Mouse (Mus musculus): ENCODE results near the gene Tent5b. TPM values are rescaled to one million over a fixed set of nuclear protein-coding genes. Genes with fewer than 3 reads are reported as not detected.

Tent5b gene
- total and polyA plus RNA-seq, 3 experiments, result not detected

- TF ChIP-seq POLR2AphosphoS5 (IDR thresholded peaks at IDR 0.05; ENCODE audit: insufficient replicate concordance, low read depth, low read length) (no peak), CTCF (IDR thresholded peaks at IDR 0.05; ENCODE audit: low read depth, low read length) (no peak)
- no peaks in the 10 kb centered on the region for H3K36me3 ChIP-seq (replicated peaks)
- no peak overlapping the region for H3K4me3 ChIP-seq (ENCODE audit: low read depth, low read length)
- peaks cover 34% of the 10 kb centered on the region for H3K27me3 ChIP-seq (ENCODE audit: insufficient read depth, low read length)
- peaks cover 8% of the 10 kb centered on the region; the same call in 1 of the 2 replicates for H3K4me1 ChIP-seq (ENCODE audit: insufficient read depth, low read depth, low read length)
- H3K9me3 ChIP-seq (replicated peaks), result no peaks in the 10 kb centered on the region
- ATAC-seq (ENCODE audit: extremely low read depth, insufficient number of reproducible peaks, low FRiP score, poor library complexity, severe bottlenecking), result no peak
- DNase-seq (ENCODE audit: low spot score), result no peak
Measured at GRCm38 (mm10) chr4:133448708-133449388, 31.1 kb upstream of the Tent5b start.

GRCm38 (mm10) chr4:133449726-133450125, 30.2 kb upstream of the Tent5b start:
- TF ChIP-seq GATA2 (IDR thresholded peaks at IDR 0.05; ENCODE audit: borderline replicate concordance, low read depth, low read length) (no peak), CTCF (IDR thresholded peaks at IDR 0.05; ENCODE audit: low read depth, low read length) (peak; percentile 26; the same call in 1 of the 2 replicates), TAL1 (conservative IDR thresholded peaks at IDR 0.05; ENCODE audit: low read depth, low read length) (no peak), GATA1 (IDR thresholded peaks at IDR 0.05; ENCODE audit: borderline replicate concordance, low read length) (no peak)
- peaks cover 8% of the 10 kb centered on the region; the same call in 1 of the 2 replicates for H3K4me1 ChIP-seq (ENCODE audit: insufficient read depth, low read depth, low read length)
- H3K27me3 ChIP-seq (ENCODE audit: insufficient read depth, low read length), result peaks cover 33% of the 10 kb centered on the region
- H3K9me3 ChIP-seq (replicated peaks), result no peaks in the 10 kb centered on the region
- DNase-seq (ENCODE audit: low spot score) (no peak), ATAC-seq (ENCODE audit: extremely low read depth, insufficient number of reproducible peaks, low FRiP score, poor library complexity, severe bottlenecking) (no peak)
- H3K4me3 ChIP-seq (ENCODE audit: low read depth, low read length), result no peak overlapping the region
- H3K36me3 ChIP-seq (replicated peaks), result no peaks in the 10 kb centered on the region

GRCm38 (mm10) chr4:133451536-133451935, 28.4 kb upstream of the Tent5b start:
- H3K27me3 ChIP-seq (ENCODE audit: insufficient read depth, low read length), result peaks cover 37% of the 10 kb centered on the region

GRCm38 (mm10) chr4:133452433-133452832, 27.5 kb upstream of the Tent5b start:
- Histone ChIP-seq H3K4me1 (ENCODE audit: insufficient read depth, low read depth, low read length) (0 out of 2 replicates have a peak, but pooled peaks cover 6% of the 10 kb centered on the region), H3K36me3 (replicated peaks) (no peaks in the 10 kb centered on the region), H3K9me3 (replicated peaks) (no peaks in the 10 kb centered on the region), H3K27me3 (ENCODE audit: insufficient read depth, low read length) (peaks cover 36% of the 10 kb centered on the region), H3K4me3 (ENCODE audit: low read depth, low read length) (no peak overlapping the region)
- ATAC-seq (ENCODE audit: extremely low read depth, insufficient number of reproducible peaks, low FRiP score, poor library complexity, severe bottlenecking) (no peak), DNase-seq (ENCODE audit: low spot score) (no peak)
- TF ChIP-seq GATA2 (IDR thresholded peaks at IDR 0.05; ENCODE audit: borderline replicate concordance, low read depth, low read length) (no peak), POLR2AphosphoS5 (IDR thresholded peaks at IDR 0.05; ENCODE audit: insufficient replicate concordance, low read depth, low read length) (no peak), TAL1 (conservative IDR thresholded peaks at IDR 0.05; ENCODE audit: low read depth, low read length) (no peak), CTCF (IDR thresholded peaks at IDR 0.05; ENCODE audit: low read depth, low read length) (no peak), GATA1 (IDR thresholded peaks at IDR 0.05; ENCODE audit: borderline replicate concordance, low read length) (no peak)

More at GRCm38 (mm10) chr4:133451536-133451935, 28.4 kb upstream of the Tent5b start:
- no peaks in the 10 kb centered on the region for H3K9me3 ChIP-seq (replicated peaks)
- peak; percentile 31 for DNase-seq (ENCODE audit: low spot score)
- no peak for ATAC-seq (ENCODE audit: extremely low read depth, insufficient number of reproducible peaks, low FRiP score, poor library complexity, severe bottlenecking)
- peak; percentile 88 for TF ChIP-seq CTCF (IDR thresholded peaks at IDR 0.05; ENCODE audit: low read depth, low read length)
- no peak for TF ChIP-seq GATA1 (IDR thresholded peaks at IDR 0.05; ENCODE audit: borderline replicate concordance, low read length)
- TF ChIP-seq POLR2AphosphoS5 (IDR thresholded peaks at IDR 0.05; ENCODE audit: insufficient replicate concordance, low read depth, low read length), result no peak
- TF ChIP-seq TAL1 (conservative IDR thresholded peaks at IDR 0.05; ENCODE audit: low read depth, low read length), result no peak
- H3K36me3 ChIP-seq (replicated peaks), result no peaks in the 10 kb centered on the region
- 0 out of 2 replicates have a peak, but pooled peaks cover 6% of the 10 kb centered on the region for H3K4me1 ChIP-seq (ENCODE audit: insufficient read depth, low read depth, low read length)
- H3K4me3 ChIP-seq (ENCODE audit: low read depth, low read length), result no peak overlapping the region

GRCm38 (mm10) chr4:133458044-133458443, 21.9 kb upstream of the Tent5b start:
- H3K36me3 ChIP-seq (replicated peaks), result no peaks in the 10 kb centered on the region
- no peak for ATAC-seq (ENCODE audit: extremely low read depth, insufficient number of reproducible peaks, low FRiP score, poor library complexity, severe bottlenecking)
- H3K4me1 ChIP-seq (ENCODE audit: insufficient read depth, low read depth, low read length), result peaks cover 12% of the 10 kb centered on the region; the same call in 1 of the 2 replicates
- H3K9me3 ChIP-seq (replicated peaks), result no peaks in the 10 kb centered on the region
- no peak for TF ChIP-seq TAL1 (conservative IDR thresholded peaks at IDR 0.05; ENCODE audit: low read depth, low read length)
- no peak for TF ChIP-seq CTCF (IDR thresholded peaks at IDR 0.05; ENCODE audit: low read depth, low read length)
- peaks cover 30% of the 10 kb centered on the region for H3K27me3 ChIP-seq (ENCODE audit: insufficient read depth, low read length)
- DNase-seq (ENCODE audit: low spot score), result no peak
- no peak overlapping the region for H3K4me3 ChIP-seq (ENCODE audit: low read depth, low read length)

- H3K36me3 ChIP-seq (replicated peaks), result no peaks in the 10 kb centered on the region
- TF ChIP-seq CTCF (IDR thresholded peaks at IDR 0.05; ENCODE audit: low read depth, low read length) (no peak), GATA2 (IDR thresholded peaks at IDR 0.05; ENCODE audit: borderline replicate concordance, low read depth, low read length) (no peak), GATA1 (IDR thresholded peaks at IDR 0.05; ENCODE audit: borderline replicate concordance, low read length) (no peak), POLR2AphosphoS5 (IDR thresholded peaks at IDR 0.05; ENCODE audit: insufficient replicate concordance, low read depth, low read length) (no peak), TAL1 (conservative IDR thresholded peaks at IDR 0.05; ENCODE audit: low read depth, low read length) (no peak)
- H3K4me1 ChIP-seq (ENCODE audit: insufficient read depth, low read depth, low read length), result peaks cover 14% of the 10 kb centered on the region; the same call in 1 of the 2 replicates
- DNase-seq (ENCODE audit: low spot score) (no peak), ATAC-seq (ENCODE audit: extremely low read depth, insufficient number of reproducible peaks, low FRiP score, poor library complexity, severe bottlenecking) (no peak)
- H3K4me3 ChIP-seq (ENCODE audit: low read depth, low read length), result no peak overlapping the region
- no peaks in the 10 kb centered on the region for H3K9me3 ChIP-seq (replicated peaks)
- H3K27me3 ChIP-seq (ENCODE audit: insufficient read depth, low read length), result peaks cover 36% of the 10 kb centered on the region
Measured at GRCm38 (mm10) chr4:133460006-133460405, 19.9 kb upstream of the Tent5b start.
